Mouse (Mus musculus) adrenal gland, postnatal 25 days (tissue): ENCODE data around the gene Dapp1. TPM values are rescaled to one million over a fixed set of nuclear protein-coding genes. Genes with fewer than 3 reads are reported as not detected.
A peak's percentile ranks its signal among the peaks of the same experiment; 100 is the strongest.

Source experiments
- DNase-seq: peaks from one replicate; pipeline ENCODE4 v3.0.0; 2021; ENCODE audit warnings: mixed read lengths
- long read RNA-seq: library from polyadenylated mRNA; stranded (forward); transcript quantifications from one replicate; pipeline ENCODE4 v2.0.0, GENCODE M21; 2021
- total RNA-seq: library from RNA; stranded (reverse); gene quantifications from 2 replicates; pipeline ENCODE4 v1.2.3, GENCODE M21; 2021

Dapp1 gene
- total RNA-seq = 3.3 and 6.3 TPM in 2 replicates
- long read RNA-seq, transcript Dapp1-201 (9 exons, 3,083 nt) = major isoform, 7 of 9 reads
- long read RNA-seq, partial matches to known transcripts = 1 of 9 reads
- long read RNA-seq, other reads (novel, unspliced or antisense) = 1 of 9 reads

DNA sequence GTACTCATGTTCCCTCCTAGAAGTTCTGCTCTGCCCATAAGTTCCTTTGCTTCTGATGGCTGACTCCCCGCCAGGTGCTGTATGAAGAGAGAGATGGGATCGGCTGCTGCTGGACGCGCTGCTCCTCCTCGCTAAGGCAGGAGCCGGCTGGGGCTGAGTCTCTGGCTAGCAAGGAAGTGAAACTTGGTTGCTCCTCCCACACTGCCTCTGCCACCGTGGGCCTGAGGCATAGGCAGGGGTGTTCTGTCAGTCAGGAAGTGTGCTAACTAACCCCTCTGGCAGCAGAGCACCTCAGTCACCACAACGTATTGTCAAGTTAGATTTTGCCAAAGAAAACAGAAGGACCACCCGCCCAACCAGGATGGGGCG lies at the start of gene Dapp1:
Gene Dapp1 (minus strand): TSS at position 164 of the 369 bp plus-strand sequence.
- peak; percentile 62 for DNase-seq

DNA sequence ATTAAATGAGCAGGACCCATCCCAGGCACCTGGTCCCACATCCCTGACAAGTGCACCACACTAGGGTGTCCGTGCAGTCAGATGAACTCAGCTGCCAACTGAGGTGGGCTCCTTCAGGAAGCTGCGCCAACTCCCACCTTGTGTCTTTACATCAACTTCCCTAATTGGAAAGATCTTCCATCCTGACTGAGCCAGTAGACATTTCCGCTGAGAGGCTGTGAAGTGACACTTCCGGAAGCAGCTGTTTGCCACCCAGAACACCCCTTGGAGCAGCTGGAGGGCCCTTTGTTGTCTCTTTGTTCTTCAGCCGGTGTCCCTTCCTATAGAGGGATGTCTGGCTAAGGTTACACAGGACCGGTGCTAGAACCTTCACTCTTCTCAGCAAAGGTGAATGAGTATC lies 49.2 kb upstream of the Dapp1 start:
- no peak for DNase-seq

DNA sequence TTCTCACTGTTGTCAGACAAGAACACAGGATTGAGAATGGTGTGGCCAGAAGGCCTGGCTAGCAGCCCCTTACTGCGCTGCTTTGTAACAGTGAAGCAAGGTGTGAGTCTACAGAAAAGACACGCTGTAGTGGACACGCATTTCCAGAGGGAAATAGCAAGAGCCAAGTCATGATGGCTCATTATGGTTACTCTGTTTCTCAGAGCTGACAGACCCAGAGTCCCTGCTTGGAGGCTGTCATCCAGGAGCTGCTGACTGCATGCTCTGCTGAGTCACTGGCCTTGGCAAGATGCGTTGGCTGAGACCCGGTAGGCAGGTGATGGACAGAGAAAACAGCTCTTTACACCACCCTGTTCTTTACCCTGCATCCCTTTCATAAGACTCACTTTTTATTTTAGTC lies 48.0 kb upstream of the Dapp1 start:
- DNase-seq = peak; percentile 75

DNA sequence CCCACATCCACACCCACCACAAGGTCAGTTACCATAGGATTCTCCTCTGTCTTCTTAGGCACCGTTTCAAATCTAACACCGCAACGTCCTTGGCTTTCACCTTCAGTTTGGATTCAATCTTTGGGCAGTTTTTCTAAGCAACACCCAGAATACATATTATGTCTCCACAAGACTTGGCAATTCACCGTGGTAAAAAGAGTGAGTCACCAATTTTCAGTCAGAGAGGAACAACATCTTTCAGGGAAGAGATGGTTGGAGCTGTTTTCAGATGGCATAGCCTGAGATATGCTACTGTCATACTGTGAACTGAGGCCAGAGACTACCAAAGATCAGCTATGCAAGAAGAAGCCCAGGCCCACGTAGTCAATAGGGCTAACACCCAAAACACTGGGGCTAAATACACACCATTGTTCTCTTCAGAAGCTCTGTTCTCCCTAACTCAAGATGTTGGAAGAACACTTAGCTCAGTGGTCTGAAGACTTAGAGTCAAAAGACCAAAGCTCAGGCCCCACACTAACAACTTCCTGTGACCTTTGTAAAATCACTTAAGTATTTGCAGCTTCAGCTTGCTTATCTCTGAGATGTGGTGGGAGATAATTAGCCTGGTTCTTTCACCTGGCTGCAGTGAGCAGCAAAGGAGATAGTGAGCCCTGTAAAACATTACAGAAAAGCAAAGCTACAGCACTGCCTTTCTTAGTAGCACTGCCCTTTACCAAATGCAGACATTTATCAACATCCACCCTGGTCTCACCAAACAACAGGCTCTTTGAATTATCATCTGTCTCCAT lies 46.4 kb upstream of the Dapp1 start:
- no peak for DNase-seq

DNA sequence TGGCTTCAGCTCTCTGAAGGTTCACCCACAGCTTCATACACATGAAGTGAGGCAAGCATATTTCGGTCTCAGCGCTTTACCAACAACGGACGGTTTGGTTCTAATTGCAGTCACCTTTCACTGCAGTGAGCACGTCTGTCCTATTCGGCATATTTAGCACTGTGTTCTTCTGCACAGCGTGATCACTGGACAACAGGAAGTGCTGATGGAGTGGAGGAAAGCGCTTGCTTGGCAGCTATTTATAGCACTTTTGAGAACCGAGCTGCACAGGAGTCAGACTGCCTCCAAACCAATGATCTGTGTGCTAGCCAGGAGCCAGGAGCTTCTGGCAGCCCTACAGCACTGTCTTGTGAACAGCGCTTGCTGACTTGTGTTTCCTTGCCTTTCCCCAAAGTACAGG lies 44.9 kb upstream of the Dapp1 start:
- DNase-seq = no peak

DNA sequence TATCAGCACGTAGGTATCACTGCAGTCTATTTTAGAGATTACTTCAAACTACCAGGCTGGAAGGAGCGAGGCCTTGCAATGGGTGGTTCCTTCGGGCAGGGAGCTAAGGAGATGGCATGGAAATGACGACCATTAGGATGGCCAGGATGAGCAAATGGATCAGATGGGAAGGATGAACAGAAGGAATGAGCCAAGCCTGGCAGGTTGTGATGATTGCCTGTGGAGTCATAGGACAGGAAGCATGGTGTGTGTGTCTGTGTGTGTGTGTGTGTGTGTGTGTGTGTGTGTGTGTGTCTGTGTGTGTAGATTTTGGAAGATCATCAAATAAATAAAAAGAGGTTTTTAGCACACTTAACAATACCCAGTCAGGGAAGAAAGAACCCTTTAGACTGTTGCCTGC lies 41.3 kb upstream of the Dapp1 start:
- DNase-seq = no peak

DNA sequence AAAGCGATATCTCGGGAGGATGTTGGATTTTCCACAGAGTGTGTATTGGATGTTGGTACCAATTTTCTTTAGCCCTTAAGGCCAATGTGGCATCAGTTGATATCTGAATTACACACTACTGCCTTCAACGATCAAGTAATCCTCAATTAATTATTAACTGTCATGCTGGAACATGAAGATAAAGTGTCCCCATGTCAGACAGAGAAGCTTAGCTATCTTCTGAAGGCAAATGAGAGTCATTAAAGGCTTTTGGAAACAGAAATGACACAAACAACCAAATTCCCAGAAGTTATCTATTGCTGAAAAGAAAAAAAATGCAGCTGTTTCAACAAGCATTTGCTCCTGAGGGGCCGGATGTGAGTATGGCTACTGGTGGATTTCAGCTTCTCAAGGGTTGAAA lies 40.7 kb upstream of the Dapp1 start:
- no peak for DNase-seq

DNA sequence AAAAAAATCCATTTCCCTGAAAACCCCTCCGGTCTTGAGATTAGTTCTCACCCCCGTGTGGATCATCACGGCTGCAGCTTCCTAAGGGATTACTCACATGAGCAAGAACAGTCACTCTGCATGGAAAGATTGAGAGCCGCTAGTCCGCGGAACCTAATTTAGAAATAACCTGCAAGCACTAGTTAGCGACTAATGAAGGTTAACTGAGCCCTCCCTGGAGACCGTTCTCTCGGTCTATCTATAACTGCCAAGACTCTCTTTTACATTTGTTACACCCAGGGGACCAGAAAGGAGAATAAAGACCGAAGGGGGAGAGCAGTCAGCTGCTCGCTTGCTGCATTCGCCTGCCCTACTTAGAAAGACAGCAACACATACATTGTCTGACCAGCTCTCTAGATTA lies 35.5 kb upstream of the Dapp1 start:
- no peak for DNase-seq

DNA sequence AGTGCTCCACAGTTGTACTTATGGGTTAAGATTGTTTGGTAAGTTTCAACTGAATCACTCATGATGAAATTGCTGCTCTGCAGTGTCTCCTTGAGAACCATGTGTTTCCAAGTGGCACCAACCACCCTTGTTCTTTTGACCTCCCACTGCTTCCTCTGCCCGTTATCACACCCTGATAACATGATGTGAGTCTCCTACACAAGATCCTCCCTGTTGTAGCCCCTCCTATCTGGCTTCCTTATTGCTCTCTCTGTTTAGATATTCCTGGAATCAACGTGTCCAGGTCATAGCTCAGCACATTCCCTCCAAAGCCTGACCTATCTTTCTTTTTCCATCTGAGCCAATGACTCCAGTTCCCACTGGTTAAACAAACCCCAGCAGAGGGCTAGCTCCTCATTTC lies 33.4 kb upstream of the Dapp1 start:
- DNase-seq = no peak

DNA sequence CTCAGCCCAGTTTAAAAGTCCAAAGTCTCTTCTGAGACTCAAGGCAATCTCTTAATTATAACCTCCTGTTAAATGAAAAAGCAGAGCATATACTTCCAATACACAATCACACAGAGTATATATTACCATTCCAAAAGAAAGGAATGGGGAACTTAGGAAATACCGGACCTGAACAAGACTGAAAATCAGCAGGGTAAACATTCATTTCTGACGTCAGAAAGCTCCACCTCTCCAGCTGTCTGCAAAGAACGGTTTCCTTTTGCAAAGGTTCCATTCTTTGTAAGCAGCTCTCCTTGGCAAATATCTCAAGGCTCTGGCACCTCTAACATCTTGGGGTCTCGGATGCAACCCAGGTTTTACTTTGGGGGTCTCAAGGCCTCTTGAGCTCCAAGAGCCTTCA lies 31.0 kb upstream of the Dapp1 start:
- DNase-seq = no peak

DNA sequence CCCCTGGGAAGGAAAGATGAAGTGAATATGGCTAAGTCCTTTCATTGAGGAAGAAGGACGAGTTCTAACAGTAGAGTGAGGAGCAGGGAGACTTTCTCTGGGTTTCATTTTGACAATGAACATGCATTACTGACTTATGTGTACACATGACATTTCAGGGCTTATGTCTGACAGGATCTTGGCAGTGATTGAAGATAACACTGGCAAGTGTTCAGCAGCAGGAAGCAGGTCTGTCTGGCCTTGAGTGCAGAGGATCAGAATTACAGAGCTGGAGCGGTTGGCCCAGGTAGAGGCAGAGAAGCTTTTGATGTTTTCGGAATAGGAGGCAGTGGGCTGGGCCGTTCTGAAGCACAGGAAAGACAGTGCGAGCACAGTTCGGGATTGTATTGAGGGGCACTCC lies 26.8 kb upstream of the Dapp1 start:
- DNase-seq = no peak

DNA sequence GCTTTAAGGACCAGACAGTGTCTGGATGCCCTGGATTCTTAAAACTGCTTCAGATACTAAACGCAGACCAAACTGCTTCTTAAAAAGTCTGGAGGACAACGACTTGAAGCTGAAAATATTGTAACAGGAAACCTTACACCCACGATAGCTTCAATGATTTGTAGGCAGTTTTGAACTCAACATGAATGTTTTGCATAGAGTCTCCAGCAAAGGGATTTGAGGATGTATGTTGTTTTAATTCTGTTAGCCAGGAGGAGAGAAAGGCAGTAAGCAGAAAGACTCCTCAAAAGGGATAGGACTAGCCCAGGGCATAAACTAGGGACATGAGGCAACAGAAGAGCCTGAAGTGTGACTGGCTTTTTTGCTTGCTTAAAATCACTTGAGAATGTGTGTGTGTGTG lies 25.6 kb upstream of the Dapp1 start:
- no peak for DNase-seq

DNA sequence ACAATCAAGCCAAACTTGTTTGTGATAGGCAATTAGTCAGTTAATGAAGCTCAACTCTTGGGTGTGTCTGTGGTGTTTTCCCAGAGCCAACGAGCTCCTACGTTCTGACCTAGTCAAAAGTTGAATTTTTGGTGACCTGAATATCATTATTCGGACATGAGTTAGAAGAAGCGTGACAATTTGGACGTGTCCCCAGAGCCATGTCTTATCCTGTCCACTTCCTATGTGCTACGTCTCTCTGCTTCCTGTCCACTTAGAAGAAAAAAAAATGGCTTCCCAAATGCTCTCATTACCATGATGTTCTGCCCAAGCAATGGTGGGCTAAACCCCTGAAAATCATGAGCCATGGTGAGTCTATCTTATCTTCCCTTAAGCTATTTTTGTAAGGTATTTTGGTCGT lies 21.9 kb upstream of the Dapp1 start:
- DNase-seq = no peak

DNA sequence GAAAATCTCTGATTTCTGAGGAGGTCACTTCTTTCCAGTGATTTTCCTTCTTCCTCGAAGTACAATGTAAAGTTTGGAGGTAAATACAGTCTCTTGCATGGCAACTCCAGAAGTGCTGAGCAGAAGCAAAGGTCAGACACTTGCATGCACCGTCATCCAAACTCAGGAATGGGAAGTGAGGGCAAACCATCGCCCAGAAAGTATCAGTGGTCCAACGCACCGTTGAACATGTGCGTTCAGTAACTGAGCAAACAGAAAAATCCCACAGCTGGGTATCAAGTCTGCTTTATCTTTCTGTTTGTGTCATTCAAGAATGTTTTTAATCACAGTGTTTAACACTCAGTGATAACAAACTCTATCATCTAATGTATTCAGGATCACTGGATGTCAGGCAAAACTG lies 21.2 kb upstream of the Dapp1 start:
- no peak for DNase-seq

DNA sequence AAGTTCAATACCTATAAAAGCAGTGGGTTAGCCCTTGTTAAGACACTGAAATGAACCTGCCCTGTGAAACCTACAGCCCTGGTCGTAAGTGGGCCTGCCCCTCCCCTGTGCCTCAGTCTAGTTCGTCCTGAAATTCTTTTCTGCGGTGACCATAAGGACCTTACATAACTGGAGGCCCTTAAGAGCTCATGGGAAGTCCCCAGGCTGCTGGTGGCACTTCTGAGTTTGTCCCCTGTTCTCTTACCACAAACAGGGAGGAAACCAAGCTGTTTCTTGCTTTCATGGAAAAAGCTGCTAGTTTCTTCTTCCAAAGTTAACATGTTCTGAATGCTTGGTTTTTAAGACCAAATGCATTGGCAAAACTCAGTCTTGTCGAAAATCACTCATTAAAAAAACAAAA lies 20.5 kb upstream of the Dapp1 start:
- DNase-seq = no peak

DNA sequence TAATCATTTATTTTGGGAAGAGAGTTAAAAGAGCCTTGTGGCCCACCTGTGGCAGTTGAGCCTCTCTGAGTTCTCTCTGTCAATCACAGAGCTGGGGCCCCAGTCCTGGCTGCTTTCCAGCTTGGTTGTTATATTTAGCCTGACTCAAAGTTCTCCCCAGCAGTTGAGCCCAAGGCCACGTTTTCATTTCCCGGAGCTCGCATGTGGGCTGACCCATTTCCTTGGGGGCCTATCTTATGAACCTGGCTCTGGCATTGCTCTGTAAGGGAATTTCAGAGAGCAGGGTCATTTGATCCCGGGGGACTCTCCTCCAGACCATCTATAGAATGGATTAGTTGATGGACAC lies 19.4 kb upstream of the Dapp1 start:
- peak; percentile 62 for DNase-seq

DNA sequence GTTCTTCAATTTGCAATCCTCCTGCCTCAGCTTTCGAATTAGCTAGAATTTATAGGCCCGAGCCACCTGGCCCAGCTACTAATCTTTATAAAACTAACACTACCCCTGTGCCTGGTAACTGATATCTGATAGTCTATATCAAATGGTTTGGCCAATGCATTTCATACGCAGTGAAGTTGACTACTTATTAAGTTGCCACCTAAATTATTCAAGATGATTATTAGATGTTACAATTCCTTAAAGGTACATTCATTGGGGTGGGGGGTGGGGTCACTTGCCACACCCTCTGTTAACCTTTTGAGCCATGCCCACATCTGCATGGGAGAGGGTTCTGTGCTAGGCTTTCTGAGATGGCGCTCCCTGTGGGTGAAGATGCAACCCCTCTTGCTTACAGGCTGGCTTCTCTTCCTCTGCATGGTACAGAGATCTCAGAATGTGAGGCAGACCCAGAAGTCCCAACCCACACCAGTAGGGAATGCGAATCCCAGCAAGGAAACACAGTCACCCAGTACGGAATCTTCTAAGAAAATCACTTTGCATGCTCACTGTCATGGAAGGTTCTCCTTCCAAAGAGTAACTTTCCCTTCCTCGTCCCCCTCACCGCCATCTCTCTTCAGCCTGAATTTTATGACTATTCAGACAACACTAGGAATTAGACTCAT lies 18.8 kb upstream of the Dapp1 start:
- DNase-seq = no peak

DNA sequence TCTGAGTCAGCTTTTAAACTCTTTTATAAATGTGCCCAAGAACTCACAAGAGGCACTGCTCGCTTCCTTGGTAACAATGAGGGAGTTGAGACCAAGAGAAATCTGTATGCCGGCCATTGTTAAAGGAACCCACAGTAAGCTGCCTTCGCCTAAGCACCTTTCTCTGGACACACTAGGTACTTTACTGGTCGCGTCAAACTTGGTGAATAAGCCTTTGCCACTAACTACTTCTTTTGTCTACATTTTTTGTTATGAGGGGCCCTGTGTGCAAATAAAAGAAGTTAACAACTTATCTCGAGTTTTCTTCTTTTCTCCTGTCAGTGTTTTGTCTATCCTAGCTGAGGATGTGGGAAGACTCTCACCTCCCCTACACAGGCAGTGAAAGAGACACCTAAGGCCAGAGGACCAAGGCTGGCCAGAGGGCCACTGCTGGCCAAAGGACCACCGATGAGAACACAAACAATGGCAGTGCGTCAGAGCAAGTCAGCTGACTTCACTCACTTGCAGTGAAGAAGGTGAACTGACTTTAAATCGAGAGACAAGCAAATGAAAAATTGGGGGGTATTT lies 18.0 kb upstream of the Dapp1 start:
- no peak for DNase-seq

DNA sequence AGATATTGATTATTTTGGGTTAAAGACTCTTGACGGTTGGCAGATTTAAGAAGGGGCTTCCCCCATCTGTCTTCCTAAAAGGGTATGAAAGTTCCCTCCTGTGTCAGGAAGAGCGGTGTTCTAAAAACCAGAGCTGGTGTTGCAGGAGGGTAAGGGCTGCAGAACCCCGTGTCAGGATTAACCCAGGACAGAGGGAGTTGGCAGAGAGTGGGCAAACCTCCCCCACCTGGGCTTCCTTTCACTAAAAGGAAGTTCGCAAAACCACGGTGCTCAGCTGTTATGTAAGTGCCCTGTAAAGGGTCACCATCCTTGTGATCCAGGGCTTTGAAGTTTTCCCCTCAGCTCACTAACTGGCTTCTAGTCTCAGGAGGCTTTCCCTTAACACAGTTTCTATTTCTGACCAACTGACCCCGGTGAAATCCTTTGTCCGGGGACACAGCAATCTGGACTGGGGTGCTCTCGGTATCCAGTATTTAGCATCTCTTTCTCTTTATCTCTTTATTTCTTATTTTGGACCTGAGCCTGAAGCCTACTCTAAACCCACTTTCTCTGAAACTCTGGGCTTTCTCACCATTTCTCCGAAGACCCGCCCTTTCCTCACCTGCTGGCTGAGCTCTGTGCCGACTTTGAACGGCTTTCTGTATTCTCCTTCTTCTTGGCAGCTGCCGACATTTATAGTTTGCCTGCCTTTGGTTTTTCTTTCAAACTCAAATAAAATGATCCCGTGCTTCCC lies 17.3 kb upstream of the Dapp1 start:
- DNase-seq = no peak

DNA sequence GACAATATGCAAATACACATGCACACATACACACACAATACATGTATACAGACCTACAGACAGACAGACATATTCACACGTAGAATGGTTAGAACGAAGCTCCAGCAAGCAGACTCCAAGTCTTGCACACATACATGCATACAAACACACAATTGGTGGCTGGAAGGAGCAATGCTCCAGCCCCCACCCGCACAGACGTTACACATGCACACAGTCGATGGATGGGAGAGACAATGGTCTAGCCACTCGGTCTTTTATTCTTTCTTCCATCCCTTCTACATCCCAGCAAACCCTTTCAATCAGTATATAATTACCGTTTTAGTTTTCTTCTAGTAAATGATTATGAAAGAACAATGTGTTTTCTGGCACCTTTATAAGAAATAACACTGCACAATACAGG lies 14.1 kb upstream of the Dapp1 start:
- DNase-seq = no peak

DNA sequence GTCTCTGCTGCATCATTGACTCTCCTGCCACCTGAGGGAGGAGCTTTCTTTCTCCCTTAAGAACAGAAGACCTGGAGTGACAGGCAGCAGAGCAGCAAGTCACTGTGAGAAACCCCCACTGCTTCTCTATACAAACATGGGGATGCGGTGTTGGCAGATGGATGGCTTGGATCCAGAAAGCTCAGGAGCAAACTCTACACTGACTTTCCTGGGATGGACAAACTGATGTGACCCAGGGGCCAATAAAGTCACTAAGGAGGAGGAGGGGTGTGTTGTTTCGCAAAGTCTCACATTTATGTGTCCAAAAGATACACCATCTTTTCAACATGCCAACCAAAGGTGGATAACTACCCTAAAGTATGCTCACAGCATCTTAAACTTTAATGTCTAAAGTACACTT lies 12.9 kb upstream of the Dapp1 start:
- no peak for DNase-seq

DNA sequence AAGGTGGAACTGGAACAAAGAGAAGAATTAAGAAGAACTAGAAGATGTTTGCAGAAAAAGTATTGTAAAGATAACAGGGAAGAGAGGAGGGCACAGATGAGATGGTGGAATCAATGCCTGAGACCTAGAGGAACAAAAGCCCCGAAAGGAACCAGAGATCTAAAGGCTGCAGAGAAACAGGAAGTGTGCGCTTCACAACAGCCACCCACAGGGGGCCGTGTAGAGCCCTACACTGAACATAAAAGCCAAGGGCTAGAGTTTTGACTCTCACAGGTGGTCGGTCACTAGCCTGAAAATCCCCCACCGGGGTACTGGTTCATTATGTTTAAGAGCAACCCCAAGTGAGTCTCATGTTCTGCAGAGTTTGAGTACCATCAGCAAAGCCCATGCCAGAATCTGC lies 11.0 kb upstream of the Dapp1 start:
- no peak for DNase-seq

DNA sequence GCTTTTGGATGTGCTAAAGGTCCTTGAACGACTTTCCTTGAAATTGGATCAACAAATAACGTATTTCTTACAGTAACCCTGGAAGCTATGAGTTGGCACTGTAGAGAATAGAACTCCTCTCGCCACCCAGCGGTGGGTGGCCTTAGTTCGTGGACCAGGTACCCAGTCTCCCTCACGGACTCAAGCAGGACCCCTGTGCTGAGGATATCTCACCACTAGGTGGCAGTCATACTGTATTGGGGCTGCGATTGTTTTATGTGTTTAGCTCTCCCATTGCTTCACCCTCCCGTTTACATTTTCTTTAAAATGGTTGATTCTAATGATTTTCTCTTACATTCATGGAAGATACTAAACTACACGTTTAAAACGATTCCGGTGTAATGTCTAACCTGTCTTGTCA lies 9.8 kb upstream of the Dapp1 start:
- peak; percentile 83 for DNase-seq
